Mouse (Mus musculus): ENCODE results near the gene Kdf1.
"Not testable (repeated sequence)": the region's sequence is repeated elsewhere in the genome, so short reads cannot be mapped to it uniquely, and the experiment has no call there.

Gene Kdf1

GRCm38 (mm10) chr4:133495711-133496110, 23.1 kb upstream of the Kdf1 start:
- in situ Hi-C loops (cut with MboI; ENCODE audit: low sequenced_read_pairs), result no loop called here

- in situ Hi-C loops (cut with MboI; ENCODE audit: low sequenced_read_pairs), result no loop called here
These were observed 21.9 kb upstream of the Kdf1 start for GRCm38 (mm10) chr4:133496738-133497445.

- in situ Hi-C loops (cut with MboI; ENCODE audit: low sequenced_read_pairs), result no loop called here
These were observed 21.2 kb upstream of the Kdf1 start for GRCm38 (mm10) chr4:133497461-133498159.

GRCm38 (mm10) chr4:133498160-133498724, 20.5 kb upstream of the Kdf1 start, which contains the start of gene Trnp1:
Trnp1 (minus strand) TSS chr4:133498550.
- in situ Hi-C loops (cut with MboI; ENCODE audit: low sequenced_read_pairs), result no loop called here

- in situ Hi-C loops (cut with MboI; ENCODE audit: low sequenced_read_pairs), result no loop called here
These were observed 17.2 kb upstream of the Kdf1 start for GRCm38 (mm10) chr4:133501514-133501913.

- in situ Hi-C loops (cut with MboI; ENCODE audit: low sequenced_read_pairs), result no loop called here
These were observed 14.5 kb upstream of the Kdf1 start for GRCm38 (mm10) chr4:133504300-133504699.

- in situ Hi-C loops (cut with MboI; ENCODE audit: low sequenced_read_pairs), result no loop called here
These were observed 13.8 kb upstream of the Kdf1 start for GRCm38 (mm10) chr4:133504755-133505485.

GRCm38 (mm10) chr4:133506573-133506972, 12.2 kb upstream of the Kdf1 start:
- in situ Hi-C loops (cut with MboI; ENCODE audit: low sequenced_read_pairs), result no loop called here

- in situ Hi-C loops (cut with MboI; ENCODE audit: low sequenced_read_pairs), result no loop called here
These were observed 9.8 kb upstream of the Kdf1 start for GRCm38 (mm10) chr4:133508990-133509389.

GRCm38 (mm10) chr4:133511050-133511449, 7.7 kb upstream of the Kdf1 start:
- in situ Hi-C loops (cut with MboI; ENCODE audit: low sequenced_read_pairs), result no loop called here

- in situ Hi-C loops (cut with MboI; ENCODE audit: low sequenced_read_pairs), result not testable (repeated sequence)
These were observed 6.3 kb upstream of the Kdf1 start for GRCm38 (mm10) chr4:133512511-133512910.

GRCm38 (mm10) chr4:133512972-133513371, 5.8 kb upstream of the Kdf1 start:
- in situ Hi-C loops (cut with MboI; ENCODE audit: low sequenced_read_pairs), result no loop called here

GRCm38 (mm10) chr4:133519369-133519665, 554 bp downstream of the Kdf1 start:
- in situ Hi-C loops (cut with MboI; ENCODE audit: low sequenced_read_pairs), result no loop called here

- in situ Hi-C loops (cut with MboI; ENCODE audit: low sequenced_read_pairs), result no loop called here
These were observed 2.7 kb downstream of the Kdf1 start for GRCm38 (mm10) chr4:133521502-133521901.

GRCm38 (mm10) chr4:133527788-133528187, 9.0 kb downstream of the Kdf1 start:
- in situ Hi-C loops (cut with MboI; ENCODE audit: low sequenced_read_pairs), result no loop called here

GRCm38 (mm10) chr4:133532777-133533176, 14.0 kb downstream of the Kdf1 start:
- in situ Hi-C loops (cut with MboI; ENCODE audit: low sequenced_read_pairs), result no loop called here

- in situ Hi-C loops (cut with MboI; ENCODE audit: low sequenced_read_pairs), result no loop called here
These were observed 17.3 kb downstream of the Kdf1 start for GRCm38 (mm10) chr4:133536081-133536480.

GRCm38 (mm10) chr4:133536652-133537051, 17.9 kb downstream of the Kdf1 start:
- in situ Hi-C loops (cut with MboI; ENCODE audit: low sequenced_read_pairs), result no loop called here

- in situ Hi-C loops (cut with MboI; ENCODE audit: low sequenced_read_pairs), result no loop called here
These were observed 26.8 kb downstream of the Kdf1 start, which contains the start of gene Nudc for GRCm38 (mm10) chr4:133545272-133546231. Nudc (minus strand) TSS chr4:133545996.

GRCm38 (mm10) chr4:133552029-133552428, 33.3 kb downstream of the Kdf1 start:
- in situ Hi-C loops (cut with MboI; ENCODE audit: low sequenced_read_pairs), result no loop called here

Measured in CH12F3 (cell line).